Mouse (Mus musculus): ENCODE measurements around the gene C730034F03Rik. TPM values are rescaled to one million over a fixed set of nuclear protein-coding genes. Genes with fewer than 3 reads are reported as not detected.

The C730034F03Rik gene
- polyA plus RNA-seq, 1 experiment, result 0.73 TPM

- DNase-seq, result no peak
- TF ChIP-seq POLR2A (IDR thresholded peaks at IDR 0.05; ENCODE audit: borderline replicate concordance, extremely low read depth, low read depth, low read length) (no peak), CTCF (IDR thresholded peaks at IDR 0.05; ENCODE audit: insufficient read depth, low read length) (no peak)
- Histone ChIP-seq H3K4me1 (ENCODE audit: control insufficient read depth, insufficient read depth, low read length) (no peaks in the 10 kb centered on the region), H3K4me3 (replicated peaks; ENCODE audit: extremely low read depth, low read depth, low read length) (no peak overlapping the region)
- WGBS, result 58% methylated on average over 6 of the region's 6 CpGs
Measured at GRCm38 (mm10) chr15:89455642-89456041, 26.3 kb downstream of the C730034F03Rik start.

- H3K4me1 ChIP-seq (ENCODE audit: control insufficient read depth, insufficient read depth, low read length), result no peaks in the 10 kb centered on the region
- no peak for DNase-seq
- WGBS, result 76% methylated on average over 15 of the region's 15 CpGs
- TF ChIP-seq POLR2A (IDR thresholded peaks at IDR 0.05; ENCODE audit: borderline replicate concordance, extremely low read depth, low read depth, low read length), result no peak
- TF ChIP-seq CTCF (IDR thresholded peaks at IDR 0.05; ENCODE audit: insufficient read depth, low read length), result no peak
- no peak overlapping the region for H3K4me3 ChIP-seq (replicated peaks; ENCODE audit: extremely low read depth, low read depth, low read length)
Measured at GRCm38 (mm10) chr15:89458942-89459341, 29.6 kb downstream of the C730034F03Rik start.

GRCm38 (mm10) chr15:89459821-89460220 is 30.4 kb downstream of the C730034F03Rik start:
- WGBS, result 71% methylated on average over 7 of the region's 7 CpGs
- no peak for DNase-seq
- Histone ChIP-seq H3K4me3 (replicated peaks; ENCODE audit: extremely low read depth, low read depth, low read length) (no peak overlapping the region), H3K4me1 (ENCODE audit: control insufficient read depth, insufficient read depth, low read length) (no peaks in the 10 kb centered on the region)
- no peak for TF ChIP-seq CTCF (IDR thresholded peaks at IDR 0.05; ENCODE audit: insufficient read depth, low read length)
- no peak for TF ChIP-seq POLR2A (IDR thresholded peaks at IDR 0.05; ENCODE audit: borderline replicate concordance, extremely low read depth, low read depth, low read length)

- Histone ChIP-seq H3K4me3 (replicated peaks; ENCODE audit: extremely low read depth, low read depth, low read length) (no peak overlapping the region), H3K4me1 (ENCODE audit: control insufficient read depth, insufficient read depth, low read length) (no peaks in the 10 kb centered on the region)
- 57% methylated on average over 10 of the region's 10 CpGs for WGBS
- DNase-seq, result no peak
- no peak for TF ChIP-seq CTCF (IDR thresholded peaks at IDR 0.05; ENCODE audit: insufficient read depth, low read length)
- no peak for TF ChIP-seq POLR2A (IDR thresholded peaks at IDR 0.05; ENCODE audit: borderline replicate concordance, extremely low read depth, low read depth, low read length)
Measured at GRCm38 (mm10) chr15:89460298-89460697, 30.9 kb downstream of the C730034F03Rik start.

- TF ChIP-seq CTCF (IDR thresholded peaks at IDR 0.05; ENCODE audit: insufficient read depth, low read length), result no peak
- no peak for TF ChIP-seq POLR2A (IDR thresholded peaks at IDR 0.05; ENCODE audit: borderline replicate concordance, extremely low read depth, low read depth, low read length)
- WGBS, result 68% methylated on average over 15 of the region's 15 CpGs
- H3K4me1 ChIP-seq (ENCODE audit: control insufficient read depth, insufficient read depth, low read length), result no peaks in the 10 kb centered on the region
- no peak for DNase-seq
- no peak overlapping the region for H3K4me3 ChIP-seq (replicated peaks; ENCODE audit: extremely low read depth, low read depth, low read length)
Measured at GRCm38 (mm10) chr15:89461321-89461720, 31.9 kb downstream of the C730034F03Rik start.

GRCm38 (mm10) chr15:89462176-89462575 is 32.8 kb downstream of the C730034F03Rik start:
- TF ChIP-seq POLR2A (IDR thresholded peaks at IDR 0.05; ENCODE audit: borderline replicate concordance, extremely low read depth, low read depth, low read length), result no peak
- TF ChIP-seq CTCF (IDR thresholded peaks at IDR 0.05; ENCODE audit: insufficient read depth, low read length), result no peak
- 73% methylated on average over 7 of the region's 7 CpGs for WGBS
- no peak for DNase-seq
- Histone ChIP-seq H3K4me3 (replicated peaks; ENCODE audit: extremely low read depth, low read depth, low read length) (no peak overlapping the region), H3K4me1 (ENCODE audit: control insufficient read depth, insufficient read depth, low read length) (no peaks in the 10 kb centered on the region)

- DNase-seq, result no peak
Measured at GRCm38 (mm10) chr15:89463334-89464235, 34.2 kb downstream of the C730034F03Rik start.

GRCm38 (mm10) chr15:89465052-89465451 is 35.7 kb downstream of the C730034F03Rik start:
- TF ChIP-seq CTCF (IDR thresholded peaks at IDR 0.05; ENCODE audit: insufficient read depth, low read length) (no peak), POLR2A (IDR thresholded peaks at IDR 0.05; ENCODE audit: borderline replicate concordance, extremely low read depth, low read depth, low read length) (no peak)
- Histone ChIP-seq H3K4me1 (ENCODE audit: control insufficient read depth, insufficient read depth, low read length) (no peaks in the 10 kb centered on the region), H3K4me3 (replicated peaks; ENCODE audit: extremely low read depth, low read depth, low read length) (no peak overlapping the region)
- WGBS, result 14% methylated on average over 1 of the region's 1 CpGs
- no peak for DNase-seq

More at GRCm38 (mm10) chr15:89463334-89464235, 34.2 kb downstream of the C730034F03Rik start:
- TF ChIP-seq POLR2A (IDR thresholded peaks at IDR 0.05; ENCODE audit: borderline replicate concordance, extremely low read depth, low read depth, low read length) (no peak), CTCF (IDR thresholded peaks at IDR 0.05; ENCODE audit: insufficient read depth, low read length) (peak; percentile 41; the same call in 1 of the 2 replicates)
- Histone ChIP-seq H3K4me3 (replicated peaks; ENCODE audit: extremely low read depth, low read depth, low read length) (no peak overlapping the region), H3K4me1 (ENCODE audit: control insufficient read depth, insufficient read depth, low read length) (no peaks in the 10 kb centered on the region)
- WGBS, result 40% methylated on average over 5 of the region's 5 CpGs

GRCm38 (mm10) chr15:89468577-89468976 is 39.2 kb downstream of the C730034F03Rik start:
- no peaks in the 10 kb centered on the region for H3K4me1 ChIP-seq (ENCODE audit: control insufficient read depth, insufficient read depth, low read length)
- WGBS, result 38% methylated on average over 2 of the region's 2 CpGs
- no peak for DNase-seq
- no peak overlapping the region for H3K4me3 ChIP-seq (replicated peaks; ENCODE audit: extremely low read depth, low read depth, low read length)
- TF ChIP-seq POLR2A (IDR thresholded peaks at IDR 0.05; ENCODE audit: borderline replicate concordance, extremely low read depth, low read depth, low read length), result no peak
- TF ChIP-seq CTCF (IDR thresholded peaks at IDR 0.05; ENCODE audit: insufficient read depth, low read length), result peak; percentile 20; the same call in 1 of the 2 replicates

GRCm38 (mm10) chr15:89471476-89471875 is 42.1 kb downstream of the C730034F03Rik start:
- TF ChIP-seq CTCF (IDR thresholded peaks at IDR 0.05; ENCODE audit: insufficient read depth, low read length) (no peak), POLR2A (IDR thresholded peaks at IDR 0.05; ENCODE audit: borderline replicate concordance, extremely low read depth, low read depth, low read length) (no peak)
- H3K4me3 ChIP-seq (replicated peaks; ENCODE audit: extremely low read depth, low read depth, low read length), result no peak overlapping the region

More at GRCm38 (mm10) chr15:89471476-89471875, 42.1 kb downstream of the C730034F03Rik start:
- DNase-seq, result no peak
- WGBS, result 79% methylated on average over 4 of the region's 4 CpGs
- H3K4me1 ChIP-seq (ENCODE audit: control insufficient read depth, insufficient read depth, low read length), result 0 out of 2 replicates have a peak, but pooled peaks cover 3% of the 10 kb centered on the region
